Mouse (Mus musculus): ENCODE data around the gene Psmd13.

GRCm38 (mm10) chr7:140894611-140895010 lies 12.8 kb downstream of the Psmd13 start:
- no peak for TF ChIP-seq CTCF (IDR thresholded peaks at IDR 0.05; ENCODE audit: insufficient read depth, low read length)
- no peak for TF ChIP-seq POLR2A (IDR thresholded peaks at IDR 0.05; ENCODE audit: borderline replicate concordance, extremely low read depth, low read depth, low read length)
